Mouse (Mus musculus): ENCODE measurements around the gene Phldb2. TPM values are rescaled to one million over a fixed set of nuclear protein-coding genes. Genes with fewer than 3 reads are reported as not detected.

The Phldb2 gene
- polyA plus RNA-seq, 1 experiment from 2014 or later, result 37.2 TPM

DNA sequence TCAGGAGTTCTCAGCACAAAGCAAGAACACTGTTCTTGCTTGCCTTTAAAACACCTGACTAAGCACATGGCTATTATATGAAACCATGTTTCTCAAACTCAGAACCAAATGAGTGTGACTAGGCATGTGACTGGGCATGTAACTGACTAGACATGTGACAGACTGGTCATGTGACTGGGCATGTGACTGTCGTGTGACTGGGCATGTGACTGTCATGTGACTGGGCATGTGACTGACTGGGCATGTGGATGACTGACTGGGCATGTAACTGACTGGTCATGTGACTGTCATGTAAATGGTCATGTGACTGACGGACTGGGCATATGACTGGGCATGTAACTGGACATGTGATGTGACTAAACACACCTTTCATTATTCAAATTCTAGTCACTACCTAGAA lies 16.8 kb upstream of the Phldb2 start:
- H3K4me3 ChIP-seq, result no peak overlapping the region
- ATAC-seq (ENCODE audit: extremely low read depth, insufficient number of reproducible peaks, low FRiP score, low TSS enrichment), result no peak
- H3K4me1 ChIP-seq, result no peaks in the 10 kb centered on the region
- H3K27ac ChIP-seq (replicated peaks), result no peak overlapping the region
- H3K9me3 ChIP-seq, result no peaks in the 10 kb centered on the region
- H3K9ac ChIP-seq, result no peak overlapping the region
- no peaks in the 10 kb centered on the region for H3K27me3 ChIP-seq (replicated peaks)
- no peak overlapping the region for H3K4me2 ChIP-seq
- 79% methylated on average over 2 of the region's 2 CpGs for WGBS
- no peaks in the 10 kb centered on the region for H3K36me3 ChIP-seq

GRCm38 (mm10) chr16:45968716-45969115 lies 15.3 kb upstream of the Phldb2 start:
- H3K9me3 ChIP-seq, result no peaks in the 10 kb centered on the region
- H3K4me2 ChIP-seq, result no peak overlapping the region
- H3K9ac ChIP-seq, result no peak overlapping the region
- H3K36me3 ChIP-seq, result no peaks in the 10 kb centered on the region
- ATAC-seq (ENCODE audit: extremely low read depth, insufficient number of reproducible peaks, low FRiP score, low TSS enrichment), result no peak
- WGBS, result 65% methylated on average over 5 of the region's 5 CpGs
- H3K4me1 ChIP-seq, result peaks cover 3% of the 10 kb centered on the region
- no peaks in the 10 kb centered on the region for H3K27me3 ChIP-seq (replicated peaks)
- H3K4me3 ChIP-seq, result no peak overlapping the region
- no peak overlapping the region for H3K27ac ChIP-seq (replicated peaks)

GRCm38 (mm10) chr16:45967471-45967870 lies 14.1 kb upstream of the Phldb2 start:
- Histone ChIP-seq H3K27ac (replicated peaks) (no peak overlapping the region), H3K9me3 (no peaks in the 10 kb centered on the region), H3K27me3 (replicated peaks) (no peaks in the 10 kb centered on the region), H3K36me3 (no peaks in the 10 kb centered on the region), H3K4me2 (no peak overlapping the region), H3K4me1 (peaks cover 14% of the 10 kb centered on the region), H3K9ac (no peak overlapping the region), H3K4me3 (no peak overlapping the region)
- ATAC-seq (ENCODE audit: extremely low read depth, insufficient number of reproducible peaks, low FRiP score, low TSS enrichment), result no peak
- WGBS, result 7% methylated on average over 7 of the region's 7 CpGs

DNA sequence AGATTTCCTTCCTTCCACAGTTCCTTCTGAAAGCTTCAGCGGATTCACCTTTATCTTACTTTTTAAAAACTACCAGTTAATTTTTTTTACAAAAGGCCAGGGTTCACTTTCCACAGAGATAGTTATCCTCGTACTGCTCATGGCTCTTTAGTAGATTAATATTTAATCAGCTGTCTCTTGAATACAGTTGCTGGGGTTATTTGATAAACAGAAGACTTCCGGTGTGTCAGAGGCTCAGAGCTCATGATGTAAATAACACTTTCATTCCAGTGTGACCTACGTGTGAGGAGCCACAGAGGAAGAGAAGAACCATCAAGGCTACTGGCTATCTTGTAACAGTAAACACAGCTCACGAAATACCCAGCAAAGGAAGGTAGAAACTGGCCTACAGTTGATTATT lies 13.2 kb upstream of the Phldb2 start:
- WGBS, result 51% methylated on average over 5 of the region's 5 CpGs
- no peak overlapping the region for H3K27ac ChIP-seq (replicated peaks)
- H3K9me3 ChIP-seq, result no peaks in the 10 kb centered on the region

GRCm38 (mm10) chr16:45964777-45965176 lies 11.4 kb upstream of the Phldb2 start:
- Histone ChIP-seq H3K36me3 (no peaks in the 10 kb centered on the region), H3K9me3 (no peaks in the 10 kb centered on the region), H3K4me1 (peaks cover 15% of the 10 kb centered on the region), H3K27ac (replicated peaks) (no peak overlapping the region), H3K4me2 (no peak overlapping the region), H3K27me3 (replicated peaks) (no peaks in the 10 kb centered on the region), H3K4me3 (no peak overlapping the region), H3K9ac (no peak overlapping the region)
- 68% methylated on average over 6 of the region's 6 CpGs for WGBS
- ATAC-seq (ENCODE audit: extremely low read depth, insufficient number of reproducible peaks, low FRiP score, low TSS enrichment), result no peak

More for the DNA sequence above, 13.2 kb upstream of the Phldb2 start:
- no peaks in the 10 kb centered on the region for H3K36me3 ChIP-seq
- H3K4me2 ChIP-seq, result no peak overlapping the region
- no peak overlapping the region for H3K9ac ChIP-seq
- no peaks in the 10 kb centered on the region for H3K27me3 ChIP-seq (replicated peaks)
- ATAC-seq (ENCODE audit: extremely low read depth, insufficient number of reproducible peaks, low FRiP score, low TSS enrichment), result no peak
- peaks cover 15% of the 10 kb centered on the region for H3K4me1 ChIP-seq
- H3K4me3 ChIP-seq, result no peak overlapping the region

- ATAC-seq (ENCODE audit: extremely low read depth, insufficient number of reproducible peaks, low FRiP score, low TSS enrichment), result no peak
- Histone ChIP-seq H3K36me3 (no peaks in the 10 kb centered on the region), H3K4me1 (peaks cover 15% of the 10 kb centered on the region), H3K27ac (replicated peaks) (no peak overlapping the region), H3K27me3 (replicated peaks) (no peaks in the 10 kb centered on the region), H3K9me3 (no peaks in the 10 kb centered on the region), H3K4me3 (no peak overlapping the region), H3K4me2 (no peak overlapping the region), H3K9ac (no peak overlapping the region)
- 75% methylated on average over 8 of the region's 8 CpGs for WGBS
Measured at GRCm38 (mm10) chr16:45963837-45964236, 10.4 kb upstream of the Phldb2 start.

GRCm38 (mm10) chr16:45963088-45963487 lies 9.7 kb upstream of the Phldb2 start:
- 0 out of 2 replicates have a peak overlapping the region, but pooled peaks have one; percentile 42 for H3K27ac ChIP-seq (replicated peaks)
- no peak overlapping the region for H3K4me3 ChIP-seq
- no peak overlapping the region for H3K9ac ChIP-seq
- H3K4me2 ChIP-seq, result no peak overlapping the region
- H3K36me3 ChIP-seq, result no peaks in the 10 kb centered on the region
- H3K27me3 ChIP-seq (replicated peaks), result no peaks in the 10 kb centered on the region
- WGBS, result 33% methylated on average over 5 of the region's 5 CpGs
- H3K9me3 ChIP-seq, result no peaks in the 10 kb centered on the region
- peaks cover 15% of the 10 kb centered on the region for H3K4me1 ChIP-seq
- no peak for ATAC-seq (ENCODE audit: extremely low read depth, insufficient number of reproducible peaks, low FRiP score, low TSS enrichment)

GRCm38 (mm10) chr16:45960978-45961377 lies 7.6 kb upstream of the Phldb2 start:
- Histone ChIP-seq H3K36me3 (no peaks in the 10 kb centered on the region), H3K9ac (no peak overlapping the region), H3K4me3 (no peak overlapping the region), H3K27ac (replicated peaks) (no peak overlapping the region), H3K27me3 (replicated peaks) (no peaks in the 10 kb centered on the region), H3K4me2 (no peak overlapping the region), H3K4me1 (peaks cover 15% of the 10 kb centered on the region), H3K9me3 (no peaks in the 10 kb centered on the region)
- WGBS, result 80% methylated on average over 3 of the region's 3 CpGs
- ATAC-seq (ENCODE audit: extremely low read depth, insufficient number of reproducible peaks, low FRiP score, low TSS enrichment), result no peak

GRCm38 (mm10) chr16:45956390-45956950 lies 3.1 kb upstream of the Phldb2 start:
- ATAC-seq (ENCODE audit: extremely low read depth, insufficient number of reproducible peaks, low FRiP score, low TSS enrichment), result no peak
- Histone ChIP-seq H3K36me3 (no peaks in the 10 kb centered on the region), H3K4me2 (no peak overlapping the region), H3K27ac (replicated peaks) (no peak overlapping the region), H3K9me3 (no peaks in the 10 kb centered on the region), H3K27me3 (replicated peaks) (no peaks in the 10 kb centered on the region), H3K9ac (no peak overlapping the region), H3K4me3 (no peak overlapping the region), H3K4me1 (no peaks in the 10 kb centered on the region)
- WGBS, result 66% methylated on average over 4 of the region's 4 CpGs

- no peak overlapping the region for H3K4me3 ChIP-seq
- 48% methylated on average over 5 of the region's 5 CpGs for WGBS
- H3K36me3 ChIP-seq, result no peaks in the 10 kb centered on the region
- no peak for ATAC-seq (ENCODE audit: extremely low read depth, insufficient number of reproducible peaks, low FRiP score, low TSS enrichment)
- H3K9me3 ChIP-seq, result no peaks in the 10 kb centered on the region
- no peaks in the 10 kb centered on the region for H3K27me3 ChIP-seq (replicated peaks)
- no peak overlapping the region for H3K9ac ChIP-seq
- no peak overlapping the region for H3K4me2 ChIP-seq
- no peaks in the 10 kb centered on the region for H3K4me1 ChIP-seq
- H3K27ac ChIP-seq (replicated peaks), result no peak overlapping the region
Measured at GRCm38 (mm10) chr16:45952501-45952900, 897 bp downstream of the Phldb2 start.

DNA sequence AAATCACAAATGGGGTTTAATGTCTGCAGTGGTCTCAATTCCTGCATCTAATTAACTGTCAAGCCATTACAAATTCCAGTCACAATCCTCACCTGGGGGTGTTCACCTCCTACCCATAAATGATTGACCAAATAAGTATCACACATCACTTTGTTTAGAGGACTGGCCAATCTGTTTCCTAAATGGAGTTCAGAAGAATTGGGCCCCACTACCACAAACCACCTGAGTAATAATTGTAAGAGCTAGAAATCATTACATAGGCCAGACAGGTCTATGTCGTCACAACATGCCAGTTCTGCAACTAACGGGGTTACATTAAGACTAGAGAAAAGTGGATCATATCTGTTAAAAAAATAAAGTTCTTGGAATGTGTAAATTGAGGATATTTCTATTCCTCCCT lies 1.4 kb downstream of the Phldb2 start:
- H3K4me2 ChIP-seq, result no peak overlapping the region
- H3K27ac ChIP-seq (replicated peaks), result no peak overlapping the region
- H3K9ac ChIP-seq, result no peak overlapping the region
- H3K27me3 ChIP-seq (replicated peaks), result no peaks in the 10 kb centered on the region
- no peak for ATAC-seq (ENCODE audit: extremely low read depth, insufficient number of reproducible peaks, low FRiP score, low TSS enrichment)
- H3K4me1 ChIP-seq, result no peaks in the 10 kb centered on the region
- H3K36me3 ChIP-seq, result no peaks in the 10 kb centered on the region
- WGBS, result 64% methylated on average over 2 of the region's 2 CpGs
- no peaks in the 10 kb centered on the region for H3K9me3 ChIP-seq
- H3K4me3 ChIP-seq, result no peak overlapping the region

DNA sequence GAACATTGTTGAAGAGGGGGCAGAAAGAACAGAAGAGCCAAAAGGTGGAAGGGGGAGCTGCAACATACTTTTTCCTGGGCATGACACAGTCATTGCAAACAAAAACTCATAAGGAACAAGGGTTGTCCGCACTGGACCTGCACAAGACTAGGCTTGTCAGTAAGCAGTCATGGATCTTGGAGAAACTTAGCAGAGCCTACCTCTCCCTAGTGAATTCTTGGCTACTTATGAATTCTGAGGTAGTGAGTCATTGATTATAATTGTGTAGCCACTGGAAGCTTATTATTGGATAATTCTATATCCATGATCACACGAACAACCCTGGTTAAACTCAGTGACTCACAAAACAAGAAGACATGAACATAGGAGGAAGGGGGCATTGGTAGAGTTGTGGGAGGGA lies 7.1 kb downstream of the Phldb2 start:
- H3K9me3 ChIP-seq, result no peaks in the 10 kb centered on the region
- H3K4me1 ChIP-seq, result 0 out of 2 replicates have a peak, but pooled peaks cover 2% of the 10 kb centered on the region
- no peaks in the 10 kb centered on the region for H3K36me3 ChIP-seq
- no peak for ATAC-seq (ENCODE audit: extremely low read depth, insufficient number of reproducible peaks, low FRiP score, low TSS enrichment)
- H3K27me3 ChIP-seq (replicated peaks), result no peaks in the 10 kb centered on the region
- WGBS, result 88% methylated on average over 2 of the region's 2 CpGs
- no peak overlapping the region for H3K4me2 ChIP-seq
- H3K9ac ChIP-seq, result no peak overlapping the region
- no peak overlapping the region for H3K27ac ChIP-seq (replicated peaks)
- H3K4me3 ChIP-seq, result no peak overlapping the region

All from heart, embryonic 13.5 days (tissue).